34 mouse cellular contexts compared by ENCODE assay signal in the genomic region with DNA sequence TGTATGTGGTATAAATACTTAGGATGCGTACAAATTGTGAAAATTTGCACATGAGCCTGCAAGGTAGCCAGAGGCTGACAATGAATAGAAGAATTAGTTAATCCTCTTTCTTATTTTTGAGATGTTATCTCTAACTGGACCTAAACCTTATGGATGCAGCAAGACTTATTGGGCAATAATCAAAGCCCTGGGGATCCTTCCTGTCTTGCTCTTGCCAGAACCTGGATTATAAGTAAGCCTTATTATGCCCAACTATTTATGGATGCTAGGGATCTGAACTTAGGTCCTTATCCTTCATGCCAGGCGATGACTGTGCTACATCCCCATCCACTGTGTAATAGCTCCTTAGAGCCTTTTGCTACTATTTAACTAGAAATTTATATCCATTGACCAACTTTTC.
"Had no signal": no experiment of that assay in that cellular context is flagged by ENCODE, and none has a peak within 500 bp of the region (broad histone marks: within the 10 kb centered on the region; RNA-seq: fewer than 3 reads in every experiment).

No protein-coding gene starts in this region.

- H3K9me3 ChIP-seq: heart, embryonic 12.5 days; heart, embryonic 13.5 days; heart, embryonic 15.5 days; hindbrain, embryonic 10.5 days; hindbrain, embryonic 12.5 days; hindbrain, embryonic 13.5 days; hindbrain, embryonic 15.5 days; intestine, embryonic 15.5 days; kidney, embryonic 15.5 days had no signal

- H3K9ac ChIP-seq: heart, embryonic 12.5 days; heart, embryonic 13.5 days; heart, embryonic 15.5 days; hindbrain, embryonic 12.5 days; hindbrain, embryonic 13.5 days; hindbrain, embryonic 14.5 days; hindbrain, embryonic 15.5 days; intestine, embryonic 15.5 days; kidney, embryonic 15.5 days had no signal

- H3K4me3 ChIP-seq: heart, embryonic 12.5 days; heart, embryonic 13.5 days; heart, embryonic 15.5 days; hindbrain, embryonic 10.5 days; hindbrain, embryonic 12.5 days; hindbrain, embryonic 13.5 days; hindbrain, embryonic 15.5 days; intestine, embryonic 15.5 days; kidney, embryonic 15.5 days; layer of hippocampus, adult 2 months; left cerebral cortex, adult 2 months had no signal

- H3K36me3 ChIP-seq: heart, embryonic 12.5 days; heart, embryonic 13.5 days; heart, embryonic 15.5 days; hindbrain, embryonic 10.5 days; hindbrain, embryonic 12.5 days; hindbrain, embryonic 13.5 days; hindbrain, embryonic 15.5 days; intestine, embryonic 15.5 days; kidney, embryonic 15.5 days had no signal

- ATAC-seq: hindbrain, embryonic 16.5 days; hindbrain, postnatal 0 days; inflammation-experienced regulatory T-cells, adult 6 months; intestine, embryonic 15.5 days; intestine, embryonic 16.5 days; intestine, postnatal 0 days had no signal

- H3K27me3 ChIP-seq: heart, embryonic 12.5 days; heart, embryonic 13.5 days; heart, embryonic 15.5 days; hindbrain, embryonic 12.5 days; hindbrain, embryonic 13.5 days; hindbrain, embryonic 15.5 days; intestine, embryonic 15.5 days; kidney, embryonic 15.5 days had no signal

- H3K4me1 ChIP-seq: heart, embryonic 12.5 days; heart, embryonic 13.5 days; heart, embryonic 15.5 days; hindbrain, embryonic 10.5 days; hindbrain, embryonic 12.5 days; hindbrain, embryonic 13.5 days; hindbrain, embryonic 15.5 days; intestine, embryonic 15.5 days; kidney, embryonic 15.5 days had no signal

- H3K4me2 ChIP-seq: heart, embryonic 12.5 days; heart, embryonic 13.5 days; heart, embryonic 15.5 days; hindbrain, embryonic 12.5 days; hindbrain, embryonic 13.5 days; hindbrain, embryonic 14.5 days; hindbrain, embryonic 15.5 days; intestine, embryonic 15.5 days; kidney, embryonic 15.5 days had no signal

- H3K27ac ChIP-seq: heart, embryonic 13.5 days; heart, embryonic 15.5 days; hindbrain, embryonic 10.5 days; hindbrain, embryonic 12.5 days; hindbrain, embryonic 13.5 days; hindbrain, embryonic 14.5 days; hindbrain, embryonic 15.5 days; hindbrain, postnatal 0 days; intestine, embryonic 15.5 days; kidney, embryonic 15.5 days; kidney, postnatal 0 days; layer of hippocampus, adult 2 months; left cerebral cortex, adult 2 months had no signal

- DNase-seq: heart, postnatal 10 days; heart, postnatal 14 days; heart, postnatal 36 days; heart, postnatal 4 days; kidney, adult 11 months; kidney, adult 18-20 months; kidney, adult 2 months; kidney, adult 8-10 months; kidney, adult 9 months; kidney, postnatal 10 days; kidney, postnatal 14 days; kidney, postnatal 25 days; kidney, postnatal 36 days; kidney, postnatal 4 days; layer of hippocampus, adult 9-11 months; layer of hippocampus, postnatal 36 days had no signal
